Mouse (Mus musculus): Measurements from ENCODE around the gene Scmh1.
A peak's percentile ranks its signal among the peaks of the same experiment; 100 is the strongest.

Gene Scmh1

DNA sequence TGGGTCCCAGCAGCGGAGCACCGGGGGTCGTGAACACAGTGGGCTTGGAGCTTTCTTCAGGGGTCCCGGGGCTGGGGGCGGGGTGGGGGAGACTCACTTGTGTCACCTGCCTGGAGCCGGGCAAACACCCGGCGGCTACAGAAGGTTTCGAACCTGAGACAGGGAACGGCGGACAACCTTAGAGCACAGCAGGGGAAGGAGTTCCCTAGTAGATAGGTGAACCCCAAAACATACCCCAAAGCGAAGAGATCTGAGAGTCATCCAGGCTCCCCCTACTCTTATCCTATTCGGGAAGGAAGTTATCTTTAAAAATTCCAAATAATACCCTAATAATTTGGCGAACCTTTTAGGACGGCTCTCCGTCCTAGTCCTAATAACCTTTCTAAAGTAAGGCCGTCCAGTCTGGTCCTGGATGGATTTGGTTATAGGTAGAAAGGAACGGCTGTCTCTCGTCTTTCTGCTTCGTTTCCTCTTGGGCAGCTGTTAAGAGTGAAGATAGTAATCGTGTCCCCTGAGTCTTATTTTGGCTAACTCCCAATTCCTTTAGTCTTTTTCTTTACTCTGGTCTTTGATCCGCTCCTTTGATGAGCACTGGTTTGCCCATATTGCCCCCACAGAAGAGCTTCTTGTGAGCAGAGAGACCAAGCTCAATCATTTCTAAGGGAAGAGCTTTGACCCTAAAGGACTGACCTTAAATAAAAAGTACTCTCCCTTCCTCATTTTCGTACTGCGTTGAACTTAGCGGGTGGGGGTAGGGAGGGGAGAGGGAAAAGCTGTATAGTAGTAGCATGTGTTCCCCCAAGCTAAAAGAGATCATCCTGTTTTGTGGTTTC, 941 bp downstream of the Scmh1 start:
- DNase-seq (ENCODE audit: low spot score in 2 of 2), result no peak

DNA sequence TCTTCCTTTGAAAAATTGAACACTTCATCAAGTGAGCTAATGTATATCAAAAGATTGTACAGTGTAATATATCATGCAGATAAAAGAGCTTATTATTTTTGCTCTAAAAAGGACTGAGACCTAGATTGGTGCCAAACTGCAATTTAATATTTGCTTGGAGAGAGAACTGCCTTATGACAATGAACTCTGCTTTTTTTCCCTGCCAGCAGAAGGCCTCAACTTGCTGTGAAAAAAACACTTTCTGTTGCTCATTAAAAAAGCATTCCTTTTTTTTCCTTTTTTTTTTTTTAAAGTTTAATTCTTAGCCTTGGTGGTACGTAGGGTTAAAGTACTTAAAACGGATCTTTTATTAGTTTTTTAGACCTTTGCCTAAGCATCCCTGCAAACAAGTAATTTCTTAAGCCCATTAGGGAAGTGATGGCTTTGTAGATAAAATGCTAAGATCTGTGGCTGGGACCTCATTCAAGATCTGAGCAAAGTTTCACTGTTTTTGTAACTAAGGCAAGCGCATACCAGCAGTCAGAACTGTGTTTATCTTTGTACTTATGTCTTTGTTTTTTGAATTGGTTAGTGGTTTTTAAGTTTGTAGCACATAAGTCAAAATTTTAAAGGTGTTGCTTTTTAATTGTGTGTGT, 1.7 kb downstream of the Scmh1 start:
- DNase-seq (ENCODE audit: low spot score in 2 of 2), result no peak

GRCm38 (mm10) chr4:120418053-120418452, 13.0 kb downstream of the Scmh1 start:
- no peak for DNase-seq (ENCODE audit: low spot score in 2 of 2)

GRCm38 (mm10) chr4:120420193-120420592, 15.1 kb downstream of the Scmh1 start:
- DNase-seq (ENCODE audit: low spot score in 2 of 2), result no peak

DNA sequence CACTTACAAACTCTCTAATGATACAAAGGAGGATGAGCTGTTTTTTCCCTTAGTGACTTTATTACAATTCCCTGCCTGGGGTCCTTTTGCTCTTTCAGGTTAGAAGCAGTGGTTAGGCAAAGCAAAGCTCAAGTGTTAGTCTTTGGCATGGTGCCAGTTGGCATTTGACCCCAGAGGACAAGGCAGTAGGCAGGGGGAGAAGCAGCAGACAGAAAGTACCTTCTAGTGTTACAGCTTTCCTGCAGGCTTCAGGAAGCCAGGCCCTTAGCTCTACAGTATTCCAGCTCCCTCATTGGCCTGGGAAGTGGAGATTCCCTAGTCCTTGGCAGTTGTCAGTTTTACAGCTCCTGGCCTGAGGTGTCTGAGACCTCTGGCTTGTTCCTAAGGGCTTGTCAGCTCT, 15.6 kb downstream of the Scmh1 start:
- DNase-seq (ENCODE audit: low spot score in 2 of 2), result no peak

- DNase-seq (ENCODE audit: low spot score in 2 of 2), result no peak
These were observed 25.5 kb downstream of the Scmh1 start for GRCm38 (mm10) chr4:120430601-120431000.

DNA sequence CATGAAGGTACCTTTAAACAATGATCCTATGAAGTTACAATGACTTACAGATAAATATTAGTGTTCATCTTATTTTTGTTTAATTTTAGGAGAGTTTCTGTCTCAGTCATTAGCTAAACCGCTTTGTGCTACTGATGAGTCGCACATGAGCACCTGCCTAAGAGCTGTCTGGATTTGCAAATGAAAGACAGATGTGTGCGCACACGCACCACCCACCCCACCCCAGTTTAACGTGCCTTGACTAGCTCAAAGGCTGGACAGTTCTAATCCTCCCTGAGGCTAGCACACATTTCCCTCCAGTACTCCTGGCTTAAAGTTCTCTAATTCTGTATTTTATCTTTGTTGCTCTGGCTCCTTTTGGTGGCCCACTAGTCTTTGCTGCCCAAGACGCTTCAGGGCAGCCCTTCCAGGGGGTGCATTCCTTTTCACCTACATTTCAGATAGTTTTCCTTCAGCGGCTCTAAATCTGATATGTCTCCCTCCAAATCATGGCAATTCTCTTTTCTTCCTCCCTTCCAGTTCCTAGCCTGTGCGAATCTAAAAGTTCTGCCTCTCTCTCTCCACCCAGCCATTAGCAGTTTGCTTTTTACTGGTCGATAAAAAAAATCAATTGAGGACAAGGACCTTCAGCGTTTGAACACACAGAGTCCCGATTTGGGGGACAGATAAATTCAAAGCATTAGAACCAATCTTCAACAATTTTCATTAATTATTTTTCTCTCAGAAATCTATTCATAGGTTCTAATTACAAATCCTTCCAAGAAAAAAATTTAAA, 27.7 kb downstream of the Scmh1 start:
- DNase-seq (ENCODE audit: low spot score in 2 of 2), result no peak

DNA sequence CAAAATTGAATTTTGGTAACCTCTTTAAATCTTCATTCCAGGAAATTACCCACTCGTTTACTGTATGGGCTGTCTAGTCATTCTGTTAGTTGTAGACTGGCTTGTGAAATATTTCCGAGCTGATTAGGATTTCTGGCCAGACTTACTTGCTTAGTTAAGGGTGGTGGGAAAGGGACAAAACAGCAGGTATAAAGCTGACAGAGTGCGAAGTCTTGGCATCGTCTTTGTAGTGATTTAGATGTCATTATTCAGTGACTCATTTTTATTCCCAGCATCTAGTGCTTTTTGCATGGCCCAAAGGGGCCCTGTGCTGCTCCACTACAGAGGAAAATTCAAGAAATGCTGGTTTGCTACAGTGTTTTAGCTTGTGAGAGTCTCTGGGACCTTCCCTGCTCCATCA, 56.7 kb downstream of the Scmh1 start:
- no peak for DNase-seq (ENCODE audit: low spot score in 2 of 2)

GRCm38 (mm10) chr4:120472946-120473345, 67.9 kb downstream of the Scmh1 start:
- no peak for DNase-seq (ENCODE audit: low spot score in 2 of 2)

DNA sequence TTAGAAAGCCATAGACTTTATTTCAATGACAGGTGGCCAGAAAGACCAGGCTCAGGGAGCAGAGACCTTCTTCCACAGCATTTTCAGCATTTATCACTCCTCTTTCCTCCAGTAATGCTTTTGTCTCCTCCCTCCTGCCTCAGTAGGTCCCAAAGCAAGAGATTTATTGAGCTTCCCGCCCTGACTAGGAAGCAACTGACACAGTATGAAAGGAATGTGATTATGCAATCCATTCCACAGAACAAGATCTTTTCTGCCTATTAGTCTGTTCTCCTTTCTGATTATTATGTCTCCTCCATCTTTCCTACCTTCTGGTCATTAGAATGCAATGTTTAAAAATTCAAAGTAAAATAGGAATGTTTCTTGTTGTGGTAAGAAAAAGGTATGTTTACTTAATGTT, 82.6 kb downstream of the Scmh1 start:
- DNase-seq (ENCODE audit: low spot score in 2 of 2), result no peak

DNA sequence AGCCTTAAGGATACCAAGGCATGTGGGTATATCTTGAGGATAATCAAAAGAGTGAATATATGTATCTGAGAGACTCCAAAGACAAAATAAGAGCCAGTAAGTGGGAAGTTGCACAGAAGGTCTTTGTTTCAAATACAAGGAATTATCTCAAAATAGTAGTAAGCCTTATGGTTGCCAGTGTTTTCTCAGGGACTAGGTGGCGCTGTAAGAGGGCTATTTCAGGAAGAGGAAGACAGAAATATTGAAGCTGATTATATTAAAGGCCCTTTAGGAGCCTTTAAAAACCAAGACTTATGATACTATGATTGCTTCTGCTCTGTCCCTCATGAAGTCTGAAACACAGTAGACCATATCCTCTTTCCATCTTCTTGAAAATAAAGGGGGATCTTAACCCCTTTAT, 101.9 kb downstream of the Scmh1 start:
- no peak for DNase-seq (ENCODE audit: low spot score in 2 of 2)

- DNase-seq (ENCODE audit: low spot score in 2 of 2), result no peak
These were observed 106.1 kb downstream of the Scmh1 start for GRCm38 (mm10) chr4:120511203-120511602.

DNA sequence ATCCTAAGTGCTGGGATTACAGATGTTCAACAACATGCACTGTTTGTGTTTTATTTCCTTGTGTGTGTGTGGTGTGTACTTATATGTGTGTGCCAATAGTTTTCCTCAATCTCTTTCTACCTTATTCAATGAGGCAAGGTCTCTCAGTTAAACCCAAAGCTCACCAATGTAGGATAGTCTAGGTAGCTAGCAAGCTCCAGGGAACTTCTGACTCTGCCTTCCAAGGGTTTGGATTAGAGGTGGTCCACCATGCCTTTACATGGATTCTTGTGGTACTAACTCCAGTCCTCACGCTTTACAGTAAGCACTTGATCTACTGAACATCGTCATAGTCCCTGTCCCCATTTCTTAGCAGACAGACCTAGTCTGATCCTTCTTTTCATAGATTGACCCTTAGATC, 109.3 kb downstream of the Scmh1 start:
- no peak for DNase-seq (ENCODE audit: low spot score in 2 of 2)

DNA sequence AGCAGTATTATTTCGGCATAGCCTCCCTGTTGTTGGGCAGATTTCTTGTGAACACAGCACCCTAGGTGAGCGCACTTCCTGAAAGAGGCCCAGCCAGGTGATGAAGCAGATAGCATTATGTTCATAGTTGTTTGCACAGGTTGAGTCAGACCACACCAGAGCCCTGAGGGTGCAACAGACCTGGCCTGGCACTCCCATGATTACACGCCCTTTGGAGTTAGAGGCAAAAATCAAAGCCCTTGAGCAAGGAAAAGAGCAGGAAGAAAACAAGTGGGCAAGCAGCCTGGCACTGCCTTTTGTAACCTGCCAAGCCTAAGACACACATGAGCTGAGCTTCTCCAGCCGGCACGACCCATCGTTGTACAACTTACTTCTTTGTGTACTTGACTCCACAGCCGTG, 111.4 kb downstream of the Scmh1 start:
- DNase-seq (ENCODE audit: low spot score in 2 of 2), result peak; percentile 17 to 70

DNA sequence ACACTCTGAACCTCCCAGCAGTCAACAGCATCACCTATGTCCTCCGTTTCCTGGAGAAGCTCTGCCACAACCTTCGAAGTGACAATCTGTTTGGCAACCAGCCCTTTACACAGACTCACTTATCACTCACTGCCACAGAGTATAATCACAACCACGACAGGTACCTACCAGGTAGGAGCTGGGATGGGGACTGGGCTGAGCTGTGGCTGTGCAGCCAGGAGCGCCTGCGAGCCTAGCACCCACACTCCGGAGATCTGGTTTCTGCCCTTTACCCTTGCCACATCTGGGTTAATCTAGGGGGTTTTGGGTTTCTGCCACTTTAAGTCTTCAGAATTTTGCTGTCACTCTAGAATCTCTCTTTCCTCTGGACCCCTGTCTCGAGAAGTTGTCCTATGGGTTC, 111.8 kb downstream of the Scmh1 start:
- peak in 1 of 2 experiments; percentile 22 for DNase-seq (ENCODE audit: low spot score in 2 of 2)

DNA sequence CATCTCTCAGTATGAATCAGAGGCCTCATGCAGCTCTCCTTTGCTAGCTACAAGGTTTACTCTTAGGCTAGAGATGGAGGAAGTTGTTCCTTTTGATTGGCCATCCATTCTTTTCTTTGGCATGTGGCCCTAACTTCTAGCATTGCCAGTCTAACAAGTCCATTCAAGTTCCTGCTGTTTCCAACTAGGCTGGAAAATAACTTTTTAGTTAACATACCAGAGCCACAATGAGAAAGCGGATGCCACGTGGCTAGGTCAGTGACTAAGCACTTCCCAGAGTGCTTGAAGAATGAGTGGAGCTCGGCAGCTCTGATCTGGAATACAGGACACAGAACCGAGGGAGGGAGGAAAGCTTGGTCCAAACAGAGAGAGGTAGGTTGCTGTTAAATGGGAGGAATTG, 112.3 kb downstream of the Scmh1 start:
- peak; percentile 28 to 60 for DNase-seq (ENCODE audit: low spot score in 2 of 2)

- no peak for DNase-seq (ENCODE audit: low spot score in 2 of 2)
These were observed 116.7 kb downstream of the Scmh1 start for GRCm38 (mm10) chr4:120521761-120522160.

GRCm38 (mm10) chr4:120522351-120522750, 117.3 kb downstream of the Scmh1 start:
- no peak for DNase-seq (ENCODE audit: low spot score in 2 of 2)

DNA sequence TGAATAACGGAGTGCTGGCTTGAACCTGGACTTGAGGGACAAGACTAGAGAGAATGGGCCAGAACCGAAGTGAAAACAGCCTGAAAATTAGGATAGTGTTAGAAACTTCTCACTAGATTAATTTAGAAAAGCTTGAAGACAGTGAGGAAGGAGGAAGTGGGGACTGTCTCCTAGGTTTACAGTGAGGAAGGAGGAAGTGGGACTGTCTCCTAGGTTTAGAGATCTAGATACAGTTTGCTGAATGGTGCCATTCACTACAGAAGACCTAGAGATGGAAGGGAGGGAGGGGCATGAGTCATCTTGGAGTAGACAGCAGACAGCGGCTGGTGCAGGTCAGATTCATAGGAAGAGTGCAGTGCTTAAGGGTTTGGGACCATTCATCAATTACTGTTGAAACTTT, 118.0 kb downstream of the Scmh1 start:
- DNase-seq (ENCODE audit: low spot score in 2 of 2), result no peak

GRCm38 (mm10) chr4:120528171-120528570, 123.1 kb downstream of the Scmh1 start:
- DNase-seq (ENCODE audit: low spot score in 2 of 2), result no peak

DNA sequence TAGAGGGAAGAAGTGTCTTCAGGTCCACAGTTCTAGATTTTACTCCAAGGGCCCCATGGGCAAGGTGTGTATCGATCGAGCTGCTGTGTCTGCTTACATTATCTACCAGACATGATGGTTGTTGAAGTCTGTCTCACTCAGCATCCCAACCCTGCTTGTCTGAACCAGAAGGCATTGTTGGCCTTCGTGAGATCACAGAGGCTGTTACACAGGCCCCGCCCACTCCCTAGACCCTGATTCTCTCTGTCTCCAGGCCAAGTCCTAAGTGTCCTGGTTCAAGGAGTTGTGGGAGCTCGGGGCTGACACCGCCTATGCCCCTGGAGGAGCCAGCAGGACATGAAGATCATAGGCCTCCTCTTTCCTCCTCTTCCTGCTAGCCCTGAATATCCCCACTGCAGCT, 126.9 kb downstream of the Scmh1 start, which contains the start of gene Slfnl1:
Gene Slfnl1 (plus strand): TSS at position 246 of the 400 bp plus-strand sequence.
- no peak for DNase-seq (ENCODE audit: low spot score in 2 of 2)

DNA sequence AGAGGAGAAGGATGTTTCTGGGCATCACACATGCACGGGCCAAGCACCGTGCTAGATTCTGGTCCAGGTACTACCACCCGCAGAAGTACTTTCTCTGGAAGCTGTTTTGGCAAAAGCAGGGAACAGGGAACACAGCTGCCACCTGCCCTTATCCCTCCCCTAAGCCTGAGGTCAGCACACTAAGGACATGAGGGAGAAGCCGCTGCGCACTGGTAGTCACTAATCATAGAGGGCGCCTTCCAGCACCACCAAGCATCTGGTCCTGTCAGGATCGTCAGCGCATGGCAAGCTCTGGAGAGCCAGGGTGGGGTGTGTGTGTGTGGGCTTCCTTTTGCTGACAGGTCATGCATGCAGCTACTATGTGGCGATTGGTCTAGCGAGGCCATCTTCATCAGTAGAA, 133.6 kb downstream of the Scmh1 start:
- DNase-seq (ENCODE audit: low spot score in 2 of 2), result no peak

GRCm38 (mm10) chr4:120544896-120545295, 139.8 kb downstream of the Scmh1 start:
- no peak for DNase-seq (ENCODE audit: low spot score in 2 of 2)

Measured in urinary bladder, adult 18-20 months (tissue).